Mouse (Mus musculus) stomach, postnatal 0 days (tissue): ENCODE data around the gene Olfr429. TPM values are rescaled to one million over a fixed set of nuclear protein-coding genes. Genes with fewer than 3 reads are reported as not detected.

Experiments
- ATAC-seq: fragments of 200-750 bp; cut with Nextera tagmentation; 2 replicates; pipeline ENCODE4 v1.8.0; 2017; ENCODE audit not compliant: low FRiP score, low TSS enrichment
- DNase-seq: peaks from one replicate; pipeline ENCODE4 v3.0.0-alpha.2; 2016; ENCODE audit warnings: low spot score
- H3K27ac ChIP-seq: fragments of 300-500 bp; sonication (generic); replicated peaks from 2 replicates; pipeline ENCODE4 v1.5.1; 2014; ENCODE audit warnings: mild to moderate bottlenecking, control low read depth
- H3K27me3 ChIP-seq: fragments of 300-500 bp; sonication (generic); 2 replicates; pipeline ENCODE4 v1.6.1; 2014; ENCODE audit warnings: low read length; ENCODE audit not compliant: control insufficient read depth, insufficient read depth
- H3K36me3 ChIP-seq: fragments of 300-500 bp; sonication (generic); 2 replicates; pipeline ENCODE4 v1.6.1; 2014; ENCODE audit warnings: low read length, mixed read lengths; ENCODE audit not compliant: control insufficient read depth, insufficient read depth
- H3K4me1 ChIP-seq: fragments of 300-500 bp; sonication (generic); replicated peaks from 2 replicates; pipeline ENCODE4 v1.6.1; 2014; ENCODE audit warnings: antibody characterized with exemption; ENCODE audit not compliant: control insufficient read depth, insufficient read depth
- H3K4me2 ChIP-seq: fragments of 300-500 bp; sonication (generic); replicated peaks from 2 replicates; pipeline ENCODE4 v1.6.1; 2014; ENCODE audit warnings: low read depth, mild to moderate bottlenecking, control low read depth, moderate library complexity
- H3K4me3 ChIP-seq: fragments of 300-500 bp; sonication (generic); 2 replicates; pipeline ENCODE4 v1.5.1; 2014; ENCODE audit warnings: low read depth, low read length, control low read depth
- H3K9ac ChIP-seq: fragments of 300-500 bp; sonication (generic); 2 replicates; pipeline ENCODE4 v1.6.1; 2014; ENCODE audit warnings: mild to moderate bottlenecking, low read length, control low read depth, mixed read lengths
- H3K9me3 ChIP-seq: fragments of 300-500 bp; sonication (generic); 2 replicates; pipeline ENCODE4 v1.6.1; 2016; ENCODE audit warnings: low read length; ENCODE audit not compliant: control insufficient read depth
- CTCF ChIP-seq: IDR thresholded peaks from 2 replicates; pipeline ENCODE4 v1.5.1; 2016; ENCODE audit warnings: antibody characterized with exemption, low read depth, mild to moderate bottlenecking, moderate library complexity
- EP300 ChIP-seq: optimal IDR thresholded peaks from 2 replicates; pipeline ENCODE3; 2016; ENCODE audit warnings: antibody characterized with exemption
- WGBS: fragments of 180-500 bp; shearing (Covaris S2); extraction: QIAGEN DNeasy Blood & Tissue Kit; methylation state at CpG from one replicate; pipeline ENCODE4 v1.1.7; 2014; 5-methylcytosine and 5-hydroxymethylcytosine counted together
- polyA plus RNA-seq: library from polyadenylated mRNA; unstranded; fragments of >200 nt; fragmentation: Nextera tagmentation; extraction: Ambion mirVana; gene quantifications from 2 replicates; pipeline ENCODE4 v1.2.1, GENCODE M21; 2015

Gene Olfr429
- polyA plus RNA-seq, 1 experiment from 2014 or later, result not detected

DNA sequence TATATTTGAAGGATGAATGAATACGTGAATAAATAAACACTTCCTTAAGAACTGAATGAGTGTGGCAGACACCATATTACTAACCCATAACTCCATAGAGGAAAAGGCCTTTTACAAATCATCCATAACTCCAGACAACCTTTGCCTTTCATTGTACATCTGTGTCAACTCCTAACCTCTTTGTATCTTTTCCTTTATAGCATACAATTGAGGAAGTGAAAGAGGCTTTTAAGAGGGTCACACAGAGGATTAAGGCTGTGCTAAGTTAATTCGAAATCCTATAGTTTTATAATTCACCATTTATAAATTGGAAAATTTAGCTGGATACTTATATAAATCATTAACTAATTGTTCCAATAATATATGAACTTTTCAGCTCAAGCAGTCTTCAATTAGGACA lies 28.9 kb upstream of the Olfr429 start:
- no peak for ATAC-seq
- WGBS, result 67% methylated on average over 2 of the region's 2 CpGs
- no peak overlapping the region for H3K9ac ChIP-seq

GRCm38 (mm10) chr1:174066305-174066704 lies 17.8 kb upstream of the Olfr429 start, which contains the start of gene Olfr430:
Gene Olfr430, plus strand, starts transcription at chr1:174066605.
- H3K9me3 ChIP-seq, result no peaks in the 10 kb centered on the region
- H3K36me3 ChIP-seq, result no peaks in the 10 kb centered on the region
- WGBS, result 84% methylated on average over 3 of the region's 3 CpGs
- no peak within 1 kb of the TSS for H3K4me2 ChIP-seq
- H3K9ac ChIP-seq, result no peak within 1 kb of the TSS
- H3K4me1 ChIP-seq, result no peaks in the 10 kb centered on the region
- no peak for DNase-seq
- H3K27me3 ChIP-seq, result no peaks in the 10 kb centered on the region
- TF ChIP-seq EP300 (no peak), CTCF (no peak)
- no peak within 1 kb of the TSS for H3K27ac ChIP-seq
- no peak for ATAC-seq
- no peak within 1 kb of the TSS for H3K4me3 ChIP-seq

More for the DNA sequence above, 28.9 kb upstream of the Olfr429 start:
- TF ChIP-seq EP300 (no peak), CTCF (no peak)
- Histone ChIP-seq H3K4me2 (no peak overlapping the region), H3K27me3 (no peaks in the 10 kb centered on the region), H3K9me3 (no peaks in the 10 kb centered on the region), H3K4me3 (no peak overlapping the region), H3K4me1 (no peaks in the 10 kb centered on the region), H3K36me3 (no peaks in the 10 kb centered on the region), H3K27ac (no peak overlapping the region)
- no peak for DNase-seq

DNA sequence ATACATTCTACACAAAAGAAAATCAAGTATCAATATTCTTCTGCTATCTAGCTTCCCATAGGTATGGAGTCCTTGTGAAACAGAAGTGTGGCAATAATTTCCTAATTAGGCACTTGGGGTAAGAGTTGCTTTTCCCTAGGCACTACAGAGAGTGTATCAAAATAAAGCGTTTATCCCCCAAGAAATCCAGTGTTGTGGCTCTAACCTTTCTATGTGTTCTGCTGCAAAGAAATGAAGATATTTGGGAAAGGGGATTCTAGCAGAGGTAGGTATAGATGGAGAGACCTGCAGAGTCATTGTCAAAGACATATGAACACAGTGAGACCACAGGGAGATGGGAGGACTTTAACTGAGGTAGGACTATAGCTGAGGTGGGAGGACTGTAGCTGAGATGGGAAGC lies 12.5 kb downstream of the Olfr429 start, which contains the start of gene Olfr427:
Olfr427 (plus strand) TSS at position 301 of the 400 bp plus-strand sequence.
- Histone ChIP-seq H3K4me3 (no peak within 1 kb of the TSS), H3K9ac (no peak within 1 kb of the TSS), H3K27me3 (no peaks in the 10 kb centered on the region), H3K36me3 (no peaks in the 10 kb centered on the region), H3K27ac (no peak within 1 kb of the TSS), H3K4me2 (no peak within 1 kb of the TSS), H3K4me1 (no peaks in the 10 kb centered on the region), H3K9me3 (no peaks in the 10 kb centered on the region)
- ATAC-seq, result no peak
- TF ChIP-seq CTCF (no peak), EP300 (no peak)
- WGBS, result 88% methylated on average over 1 of the region's 1 CpGs
- DNase-seq, result no peak

DNA sequence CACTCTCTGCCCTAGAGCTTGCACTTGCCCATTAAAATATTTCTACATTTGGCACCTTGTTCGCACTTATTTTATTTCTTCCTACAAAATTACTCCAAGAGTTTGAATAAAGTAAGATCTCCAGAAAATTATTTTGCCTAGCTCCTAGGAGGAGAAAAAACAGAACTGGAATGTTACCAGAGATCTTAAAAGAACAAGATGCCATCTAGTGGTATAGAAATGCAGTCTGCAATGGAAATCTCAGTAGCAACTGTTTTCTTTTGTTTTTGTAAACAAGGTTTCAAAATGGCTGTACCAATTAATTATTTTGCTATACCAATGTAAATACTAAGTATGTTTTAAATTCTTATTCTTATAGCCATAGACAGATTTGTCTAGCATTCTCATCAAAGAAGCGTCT lies 19.6 kb downstream of the Olfr429 start:
- ATAC-seq (no peak), DNase-seq (no peak)
- no peaks in the 10 kb centered on the region for H3K9me3 ChIP-seq
- H3K27me3 ChIP-seq, result no peaks in the 10 kb centered on the region
- H3K36me3 ChIP-seq, result no peaks in the 10 kb centered on the region
- H3K4me2 ChIP-seq, result no peak overlapping the region
- H3K9ac ChIP-seq, result no peak overlapping the region
- H3K4me3 ChIP-seq, result no peak overlapping the region
- no peak for TF ChIP-seq EP300
- peak; percentile 60 for TF ChIP-seq CTCF
- 52% methylated on average over 2 of the region's 2 CpGs for WGBS
- no peaks in the 10 kb centered on the region for H3K4me1 ChIP-seq
- no peak overlapping the region for H3K27ac ChIP-seq

GRCm38 (mm10) chr1:174121062-174121461 lies 36.9 kb downstream of the Olfr429 start, which contains the start of gene Olfr231:
Gene Olfr231, minus strand, starts transcription at chr1:174121162.
- TF ChIP-seq EP300 (no peak), CTCF (no peak)
- WGBS, result 49% methylated on average over 2 of the region's 2 CpGs
- ATAC-seq, result no peak

GRCm38 (mm10) chr1:174131217-174131616 lies 47.1 kb downstream of the Olfr429 start, which contains the start of gene Olfr424:
Gene Olfr424, plus strand, starts transcription at chr1:174131517.
- no peak within 1 kb of the TSS for H3K4me3 ChIP-seq
- ATAC-seq (no peak), DNase-seq (no peak)
- H3K4me2 ChIP-seq, result no peak within 1 kb of the TSS
- WGBS, result 71% methylated on average over 3 of the region's 3 CpGs
- no peaks in the 10 kb centered on the region for H3K27me3 ChIP-seq
- H3K9ac ChIP-seq, result no peak within 1 kb of the TSS
- no peak within 1 kb of the TSS for H3K27ac ChIP-seq
- no peak for TF ChIP-seq EP300
- H3K36me3 ChIP-seq, result no peaks in the 10 kb centered on the region
- H3K4me1 ChIP-seq, result no peaks in the 10 kb centered on the region
- no peaks in the 10 kb centered on the region for H3K9me3 ChIP-seq

More at GRCm38 (mm10) chr1:174121062-174121461, 36.9 kb downstream of the Olfr429 start, which contains the start of gene Olfr231:
- Histone ChIP-seq H3K27me3 (no peaks in the 10 kb centered on the region), H3K4me3 (no peak within 1 kb of the TSS), H3K4me2 (no peak within 1 kb of the TSS), H3K27ac (no peak within 1 kb of the TSS), H3K9ac (no peak within 1 kb of the TSS), H3K36me3 (no peaks in the 10 kb centered on the region), H3K4me1 (no peaks in the 10 kb centered on the region), H3K9me3 (no peaks in the 10 kb centered on the region)
- no peak for DNase-seq
